Mouse (Mus musculus) frontal cortex, postnatal 36 days (tissue): ENCODE results near the gene Klk1b26.
A peak's percentile ranks its signal among the peaks of the same experiment; 100 is the strongest.
"Not testable (repeated sequence)": the region's sequence is repeated elsewhere in the genome, so short reads cannot be mapped to it uniquely, and the experiment has no call there.

Experiments
- DNase-seq, 2 experiments: peaks; one replicate each; pipeline ENCODE4 v3.0.0; 2022; ENCODE audit warnings: low spot score in 2 of 2

The Klk1b26 gene

DNA sequence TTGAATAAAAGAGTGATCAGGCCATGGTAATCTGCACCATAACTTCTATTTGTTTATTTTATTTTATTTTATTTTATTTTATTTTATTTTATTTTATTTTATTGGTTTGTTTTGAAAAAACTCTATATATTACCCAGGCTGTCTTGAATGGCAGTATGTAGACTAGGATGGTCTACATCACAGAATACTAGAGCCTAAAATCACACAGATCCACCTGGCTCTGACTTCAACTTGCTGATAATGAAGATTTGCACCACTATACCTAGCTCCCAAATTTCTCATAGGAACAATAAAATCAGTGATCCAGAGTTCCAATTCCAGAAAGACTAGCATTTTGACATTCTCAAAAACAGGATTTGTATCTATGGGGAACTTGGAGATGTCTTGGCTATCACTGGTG is at the start of gene Klk1b26:
TSS of gene Klk1b26 (plus strand) at position 301 of the 400 bp plus-strand sequence.
- DNase-seq: not testable (repeated sequence)

DNA sequence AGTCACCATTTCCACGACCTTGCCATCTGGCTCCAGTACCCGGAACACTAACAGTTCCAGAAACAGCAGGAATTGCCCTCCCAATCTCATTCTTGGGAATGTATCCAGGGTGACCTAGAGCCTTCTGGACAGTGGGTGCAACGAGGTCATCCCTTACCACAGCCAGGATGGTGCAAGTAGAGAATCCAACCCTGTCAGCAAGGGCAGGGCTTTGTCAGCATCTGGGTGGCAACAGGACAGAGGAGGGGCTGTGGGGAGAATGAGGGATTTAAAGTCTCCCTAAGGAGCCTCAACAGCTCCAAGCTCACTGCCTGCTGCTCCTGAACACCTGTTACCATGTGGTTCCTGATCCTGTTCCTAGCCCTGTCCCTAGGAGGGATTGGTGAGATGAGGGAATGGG is 45.5 kb upstream of the Klk1b26 start, which contains the start of gene Klk1b1:
TSS of gene Klk1b1 (plus strand) at position 301 of the 400 bp plus-strand sequence.
- DNase-seq: no peak

DNA sequence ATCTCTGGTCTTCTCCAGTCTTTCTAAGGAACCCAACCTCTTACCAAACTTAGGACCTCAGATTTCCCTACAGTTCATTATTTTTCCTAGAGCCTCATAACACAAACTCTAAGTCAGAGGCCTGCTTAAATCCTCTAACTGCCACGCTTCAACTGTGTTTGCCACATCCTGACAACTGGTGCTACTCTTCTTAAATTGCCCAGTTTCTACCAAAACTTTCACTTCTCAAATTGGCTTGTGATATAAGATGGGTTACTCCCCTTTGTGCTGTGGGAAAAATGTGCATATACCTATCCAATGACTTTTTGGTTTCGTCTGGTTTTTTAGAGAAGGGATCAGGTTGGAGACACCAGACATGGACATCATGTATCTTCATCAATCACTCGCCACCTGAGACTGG is 44.9 kb upstream of the Klk1b26 start:
- DNase-seq: no peak

DNA sequence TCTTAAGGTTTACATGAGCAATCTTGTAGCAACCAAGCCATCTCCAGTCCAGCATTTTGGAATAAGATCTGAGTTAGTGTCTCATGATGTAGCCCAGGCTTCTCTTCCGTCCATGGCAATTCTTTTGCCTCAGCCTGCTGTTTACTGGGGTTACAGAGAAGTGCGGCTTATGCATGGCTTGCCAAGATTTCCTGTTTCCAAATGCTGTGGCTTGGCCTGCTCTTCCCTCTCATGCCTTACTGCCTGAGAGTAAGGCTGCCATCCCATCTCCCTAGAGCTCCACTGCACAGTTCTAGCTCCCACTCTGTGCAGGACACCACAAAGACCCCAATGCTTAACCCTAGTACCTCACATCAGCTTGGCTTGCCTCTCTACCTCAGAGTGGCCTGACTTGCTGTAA is 44.4 kb upstream of the Klk1b26 start:
- no peak for DNase-seq

DNA sequence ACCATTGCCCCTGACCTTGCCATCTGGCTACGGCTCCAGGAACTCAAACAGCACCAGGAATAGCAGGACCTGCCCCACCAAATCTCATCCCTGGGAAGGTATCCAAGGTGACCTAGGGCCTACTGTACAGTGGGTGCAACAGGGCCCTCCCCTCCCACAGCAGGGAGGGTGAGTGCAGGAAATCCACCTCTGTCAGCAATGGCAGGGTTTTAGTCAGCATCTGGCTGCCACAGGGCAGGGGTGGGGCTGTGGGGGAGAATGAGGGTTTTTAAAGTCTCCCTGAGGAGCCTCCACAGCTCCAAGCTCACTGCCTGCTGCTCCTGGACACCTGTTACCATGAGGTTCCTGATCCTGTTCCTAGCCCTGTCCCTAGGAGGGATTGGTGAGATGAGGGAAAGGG is 36.2 kb upstream of the Klk1b26 start, which contains the start of gene Klk1b9:
TSS of gene Klk1b9 (plus strand) at position 301 of the 400 bp plus-strand sequence.
- DNase-seq: not testable (repeated sequence)

DNA sequence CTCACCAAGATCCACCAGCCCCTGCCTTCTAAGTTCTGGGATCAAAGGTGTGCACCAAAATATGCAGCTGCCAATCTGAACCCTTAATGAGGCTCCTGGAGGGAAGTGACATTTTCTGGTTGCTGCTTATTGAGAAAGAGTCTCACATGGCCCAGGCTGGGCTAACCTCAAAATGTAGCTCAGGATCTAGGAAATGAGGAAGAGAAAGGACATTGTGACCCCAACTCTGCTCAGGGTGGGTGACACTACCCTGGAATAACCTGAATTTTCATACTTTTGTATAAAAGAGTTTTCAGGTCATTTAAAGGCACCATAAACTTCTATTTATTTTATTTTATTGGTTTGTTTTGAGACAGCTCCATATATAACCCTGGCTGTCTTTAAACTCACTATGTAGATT is 26.3 kb upstream of the Klk1b26 start:
- no peak for DNase-seq

DNA sequence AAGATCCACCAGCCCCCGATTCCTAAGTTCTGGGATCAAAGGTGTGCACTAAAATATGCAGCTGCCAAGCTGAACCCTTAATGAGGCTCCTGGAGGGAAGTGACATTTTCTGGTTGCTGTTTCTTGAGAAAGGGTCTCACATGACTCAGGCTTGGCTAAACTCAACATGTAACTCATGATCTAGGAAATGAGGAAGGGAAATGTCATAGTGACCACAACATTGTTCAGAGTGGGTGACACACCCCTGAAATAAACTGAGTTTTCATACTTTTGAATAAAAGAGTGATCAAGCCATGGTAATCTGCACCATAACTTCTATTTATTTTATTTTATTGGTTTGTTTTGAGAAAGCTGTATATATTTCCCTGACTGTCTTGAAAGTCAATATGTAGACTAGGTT is 17.1 kb upstream of the Klk1b26 start:
- not testable (repeated sequence) for DNase-seq

DNA sequence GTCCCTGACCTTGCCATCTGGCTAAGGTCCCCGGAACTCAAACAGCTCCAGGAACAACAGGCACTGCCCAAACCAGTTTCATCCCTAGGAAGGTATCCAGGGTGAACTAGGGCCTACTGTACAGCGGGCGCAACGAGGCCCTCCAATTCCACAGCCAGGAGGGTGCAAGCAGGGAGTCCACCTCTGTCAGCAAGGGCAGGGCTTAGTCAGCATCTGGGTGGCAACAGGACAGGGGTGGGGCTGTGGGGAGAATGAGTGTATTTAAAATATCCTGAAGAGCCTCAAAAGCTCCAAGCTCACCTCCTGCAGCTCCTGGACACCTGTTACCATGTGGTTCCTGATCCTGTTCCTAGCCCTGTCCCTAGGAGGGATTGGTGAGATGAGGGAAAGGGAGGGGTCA is 16.4 kb upstream of the Klk1b26 start, which contains the start of gene Klk1b11:
TSS of gene Klk1b11 (plus strand) at position 301 of the 400 bp plus-strand sequence.
- not testable (repeated sequence) for DNase-seq

DNA sequence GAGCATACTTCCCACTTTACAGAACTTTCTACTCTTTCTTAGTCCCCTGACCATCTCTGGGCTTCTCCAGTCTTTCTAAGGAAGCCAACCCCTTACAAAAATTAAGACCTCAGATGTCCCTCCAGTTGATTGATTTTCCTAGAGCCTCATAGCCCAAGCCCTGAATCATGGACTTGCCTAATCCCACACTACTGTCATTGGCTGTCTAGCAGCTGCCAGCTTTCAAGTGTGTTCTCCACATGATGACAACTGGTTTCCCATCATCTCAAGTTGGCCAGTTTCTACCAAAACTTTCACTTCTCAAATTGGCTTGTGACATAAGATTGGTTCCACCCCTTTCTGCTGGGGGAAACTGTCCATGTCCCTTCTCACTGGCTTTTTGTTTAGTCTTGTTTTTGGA is 7.1 kb upstream of the Klk1b26 start:
- DNase-seq: no peak

DNA sequence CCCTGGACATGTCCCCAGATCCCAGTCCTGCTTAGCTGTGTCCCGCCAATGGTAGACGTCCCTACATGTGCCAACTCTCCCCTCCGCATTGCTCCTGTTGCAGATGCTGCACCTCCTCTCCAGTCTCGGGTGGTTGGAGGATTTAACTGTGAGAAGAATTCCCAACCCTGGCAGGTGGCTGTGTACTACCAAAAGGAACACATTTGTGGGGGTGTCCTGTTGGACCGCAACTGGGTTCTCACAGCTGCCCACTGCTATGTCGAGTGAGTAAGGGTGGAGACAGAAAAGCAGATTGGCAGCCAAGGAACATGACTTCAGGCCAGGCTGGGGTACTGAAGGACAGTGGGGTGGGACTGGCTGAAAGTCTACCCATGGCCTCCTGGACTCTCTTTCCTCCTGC is 2.7 kb downstream of the Klk1b26 start:
- DNase-seq: peak; percentile 16 to 37

DNA sequence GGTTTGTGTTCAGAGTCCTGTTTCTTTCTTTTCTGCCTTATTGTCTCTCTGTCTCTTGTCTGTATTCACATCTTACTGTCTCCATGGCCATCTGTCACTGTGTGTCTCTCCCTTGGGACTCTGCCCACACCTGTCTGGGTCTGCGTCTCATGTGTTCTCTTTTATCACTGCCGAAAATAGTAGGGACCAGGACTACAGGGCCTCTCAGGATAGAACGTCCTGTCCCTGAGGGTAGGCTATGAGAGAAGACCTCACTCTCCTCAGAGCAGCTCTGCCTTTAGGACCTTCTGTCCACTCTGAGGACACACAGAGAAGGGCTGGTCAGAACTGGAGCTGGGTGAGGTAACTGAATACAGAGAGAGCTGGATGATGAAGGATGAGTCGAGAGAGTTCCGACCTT is 3.1 kb downstream of the Klk1b26 start:
- peak in 1 of 2 experiments; percentile 10 for DNase-seq

DNA sequence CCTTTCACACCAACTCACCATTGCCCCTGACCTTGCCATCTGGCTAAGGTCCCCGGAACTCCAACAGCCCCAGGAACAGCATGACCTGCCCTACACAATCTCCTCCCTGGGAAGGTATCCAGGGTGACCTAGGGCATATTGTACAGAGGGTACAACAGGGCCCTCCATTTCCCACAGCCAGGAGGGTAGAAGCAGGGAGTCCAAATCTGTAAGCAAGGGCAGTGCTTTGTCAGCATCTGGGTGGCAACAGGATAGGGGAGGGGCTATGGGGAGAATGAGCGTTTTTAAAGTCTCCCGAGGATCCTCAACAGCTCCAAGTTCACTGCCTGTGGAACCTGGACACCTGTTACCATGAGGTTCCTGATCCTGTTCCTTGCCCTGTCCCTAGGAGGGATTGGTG is 40.0 kb downstream of the Klk1b26 start, which contains the start of gene Klk1b27:
TSS of gene Klk1b27 (plus strand) at position 301 of the 400 bp plus-strand sequence.
- not testable (repeated sequence) for DNase-seq
